Mouse (Mus musculus) adrenal gland, adult 2 months (tissue): ENCODE measurements around the gene Olfr1030. TPM values are rescaled to one million over a fixed set of nuclear protein-coding genes. Genes with fewer than 3 reads are reported as not detected.

ENCODE experiments used
- DNase-seq: peaks from one replicate; pipeline ENCODE4 v3.0.0; 2021
- long read RNA-seq: library from polyadenylated mRNA; stranded (forward); transcript quantifications from one replicate; pipeline ENCODE4 v2.0.0, GENCODE M21; 2021
- polyA plus RNA-seq: library from polyadenylated mRNA; depleted of rRNA; stranded (reverse); fragments of >200 nt; gene quantifications from 2 replicates; pipeline ENCODE4 v1.2.3, GENCODE M21; 2012; rRNA removed
- total RNA-seq, 2 experiments: library from RNA; stranded (reverse); gene quantifications; 2 replicates each; pipeline ENCODE4 v1.2.3; 2021

Olfr1030 gene
- total RNA-seq (under 1 TPM in 1 of 2 experiments, not detected in 1; 0.09 TPM), polyA plus RNA-seq (not detected in 2 replicates)
- long read RNA-seq: 0 reads

GRCm38 (mm10) chr2:85978976-85979375, at the start of gene Olfr1030:
Gene Olfr1030 (plus strand): TSS chr2:85979276.
- DNase-seq: no peak

GRCm38 (mm10) chr2:85950137-85950536, 28.9 kb upstream of the Olfr1030 start, which contains the start of gene Olfr1028:
Gene Olfr1028 (plus strand): TSS chr2:85950437.
- no peak for DNase-seq

GRCm38 (mm10) chr2:85973595-85973994, 5.5 kb upstream of the Olfr1030 start, which contains the start of gene Olfr1029:
Gene Olfr1029 (plus strand): TSS chr2:85973895.
- DNase-seq: no peak

- DNase-seq: no peak
Measured at GRCm38 (mm10) chr2:85990004-85990403, 10.9 kb downstream of the Olfr1030 start, which contains the start of gene Olfr1031. Gene Olfr1031 (plus strand): TSS chr2:85990304.

- DNase-seq: no peak
Measured at GRCm38 (mm10) chr2:86005240-86005639, 26.2 kb downstream of the Olfr1030 start, which contains the start of gene Olfr1032. Gene Olfr1032 (plus strand): TSS chr2:86005540.

GRCm38 (mm10) chr2:86020406-86020805, 41.3 kb downstream of the Olfr1030 start, which contains the start of gene Olfr1033:
Gene Olfr1033 (plus strand): TSS chr2:86020633.
- DNase-seq: peak; percentile 18

- DNase-seq: peak; percentile 30
Measured at GRCm38 (mm10) chr2:86021518-86021917, 42.4 kb downstream of the Olfr1030 start.

Other genes with a start within 250 kb of the Olfr1030 start
- not detected for gene Olfr1012, start 216.5 kb upstream of the Olfr1030 start, total RNA-seq
- not detected in 2 replicates for gene Olfr1012, start 216.5 kb upstream of the Olfr1030 start, polyA plus RNA-seq
- gene Olfr1013, start 212.2 kb upstream of the Olfr1030 start, total RNA-seq: under 1 TPM in 1 of 2 experiments, not detected in 1; 0.21 TPM
- not detected in 2 replicates for gene Olfr1013, start 212.2 kb upstream of the Olfr1030 start, polyA plus RNA-seq
- gene Olfr1014, start 206.6 kb upstream of the Olfr1030 start, total RNA-seq: not detected
- gene Olfr1014, start 206.6 kb upstream of the Olfr1030 start, polyA plus RNA-seq: not detected in 2 replicates
- not detected for gene Olfr1015, start 197.3 kb upstream of the Olfr1030 start, total RNA-seq
- not detected in 2 replicates for gene Olfr1015, start 197.3 kb upstream of the Olfr1030 start, polyA plus RNA-seq
- not detected for gene Olfr1016, start 176.7 kb upstream of the Olfr1030 start, total RNA-seq
- not detected in 2 replicates for gene Olfr1016, start 176.7 kb upstream of the Olfr1030 start, polyA plus RNA-seq
- gene Olfr1018, start 160.8 kb upstream of the Olfr1030 start, total RNA-seq: not detected
- not detected in 2 replicates for gene Olfr1018, start 160.8 kb upstream of the Olfr1030 start, polyA plus RNA-seq
- gene Olfr1019, start 133.8 kb upstream of the Olfr1030 start, total RNA-seq: not detected
- gene Olfr1019, start 133.8 kb upstream of the Olfr1030 start, polyA plus RNA-seq: not detected in 2 replicates
- gene Olfr1020, start 132.2 kb upstream of the Olfr1030 start, total RNA-seq: not detected
- gene Olfr1020, start 132.2 kb upstream of the Olfr1030 start, polyA plus RNA-seq: not detected in 2 replicates
- not detected for gene Olfr1022, start 110.7 kb upstream of the Olfr1030 start, total RNA-seq
- not detected in 2 replicates for gene Olfr1022, start 110.7 kb upstream of the Olfr1030 start, polyA plus RNA-seq
- gene Olfr1023, start 93.6 kb upstream of the Olfr1030 start, total RNA-seq: not detected
- not detected in 2 replicates for gene Olfr1023, start 93.6 kb upstream of the Olfr1030 start, polyA plus RNA-seq
- not detected for gene Olfr1024, start 74.2 kb upstream of the Olfr1030 start, total RNA-seq
- not detected in 2 replicates for gene Olfr1024, start 74.2 kb upstream of the Olfr1030 start, polyA plus RNA-seq
- gene Olfr1025-ps1, start 64.1 kb upstream of the Olfr1030 start, total RNA-seq: not detected
- gene Olfr1025-ps1, start 64.1 kb upstream of the Olfr1030 start, polyA plus RNA-seq: not detected in 2 replicates
- gene Olfr1026, start 57.7 kb upstream of the Olfr1030 start, total RNA-seq: not detected
- not detected in 2 replicates for gene Olfr1026, start 57.7 kb upstream of the Olfr1030 start, polyA plus RNA-seq
- gene Olfr1028, start 28.8 kb upstream of the Olfr1030 start, total RNA-seq: not detected
- not detected in 2 replicates for gene Olfr1028, start 28.8 kb upstream of the Olfr1030 start, polyA plus RNA-seq
- not detected for gene Olfr1029, start 5.4 kb upstream of the Olfr1030 start, total RNA-seq
- gene Olfr1029, start 5.4 kb upstream of the Olfr1030 start, polyA plus RNA-seq: 0.09 TPM in 1 of 2 replicates, not detected in the other
- gene Olfr1031, start 11.0 kb downstream of the Olfr1030 start, total RNA-seq: not detected
- not detected in 2 replicates for gene Olfr1031, start 11.0 kb downstream of the Olfr1030 start, polyA plus RNA-seq
- not detected for gene Olfr1032, start 26.3 kb downstream of the Olfr1030 start, total RNA-seq
- not detected in 2 replicates for gene Olfr1032, start 26.3 kb downstream of the Olfr1030 start, polyA plus RNA-seq
- 1 to 10 TPM; 3.4 to 4.4 TPM for gene Olfr1033, start 41.4 kb downstream of the Olfr1030 start, total RNA-seq
- gene Olfr1033, start 41.4 kb downstream of the Olfr1030 start, polyA plus RNA-seq: 0.19 and 0.42 TPM in 2 replicates
- under 1 TPM; 0.10 to 0.52 TPM for gene Olfr1034, start 66.6 kb downstream of the Olfr1030 start, total RNA-seq
- 0.07 TPM in 2 replicates for gene Olfr1034, start 66.6 kb downstream of the Olfr1030 start, polyA plus RNA-seq
- gene Olfr1036, start 94.7 kb downstream of the Olfr1030 start, total RNA-seq: not detected
- gene Olfr1036, start 94.7 kb downstream of the Olfr1030 start, polyA plus RNA-seq: not detected in 2 replicates
- not detected for gene Olfr1037, start 108.1 kb downstream of the Olfr1030 start, total RNA-seq
- not detected in 2 replicates for gene Olfr1037, start 108.1 kb downstream of the Olfr1030 start, polyA plus RNA-seq
- gene Olfr1039, start 156.7 kb downstream of the Olfr1030 start, total RNA-seq: not detected
- not detected in 2 replicates for gene Olfr1039, start 156.7 kb downstream of the Olfr1030 start, polyA plus RNA-seq
- not detected for gene Olfr1040, start 167.5 kb downstream of the Olfr1030 start, total RNA-seq
- not detected in 2 replicates for gene Olfr1040, start 167.5 kb downstream of the Olfr1030 start, polyA plus RNA-seq
- not detected for gene Olfr1042, start 182.6 kb downstream of the Olfr1030 start, total RNA-seq
- gene Olfr1042, start 182.6 kb downstream of the Olfr1030 start, polyA plus RNA-seq: not detected in 2 replicates
- gene Olfr1043, start 188.2 kb downstream of the Olfr1030 start, total RNA-seq: not detected
- gene Olfr1043, start 188.2 kb downstream of the Olfr1030 start, polyA plus RNA-seq: not detected in 2 replicates
- gene Olfr1044, start 198.5 kb downstream of the Olfr1030 start, total RNA-seq: not detected
- gene Olfr1044, start 198.5 kb downstream of the Olfr1030 start, polyA plus RNA-seq: not detected in 2 replicates
- gene Olfr52, start 206.4 kb downstream of the Olfr1030 start, total RNA-seq: not detected
- not detected in 2 replicates for gene Olfr52, start 206.4 kb downstream of the Olfr1030 start, polyA plus RNA-seq
- gene Olfr1045, start 223.7 kb downstream of the Olfr1030 start, total RNA-seq: not detected
- gene Olfr1045, start 223.7 kb downstream of the Olfr1030 start, polyA plus RNA-seq: not detected in 2 replicates
- gene Olfr1046, start 240.0 kb downstream of the Olfr1030 start, total RNA-seq: not detected
- not detected in 2 replicates for gene Olfr1046, start 240.0 kb downstream of the Olfr1030 start, polyA plus RNA-seq